Mouse (Mus musculus) liver, adult 2 months (tissue): Measurements from ENCODE around the gene Slc35a3. TPM values are rescaled to one million over a fixed set of nuclear protein-coding genes. Genes with fewer than 3 reads are reported as not detected.
"Not testable (repeated sequence)": the region's sequence is repeated elsewhere in the genome, so short reads cannot be mapped to it uniquely, and the experiment has no call there.

Experiments used
- DNase-seq: peaks from one replicate; pipeline ENCODE4 v3.0.0-alpha.2; 2011; ENCODE audit warnings: low read depth, low spot score; ENCODE audit errors: extremely low read depth
- H3K27ac ChIP-seq: fragments of 200-500 bp; replicated peaks from 2 replicates; pipeline ENCODE4 v1.5.1; 2012; ENCODE audit warnings: low read depth, mild to moderate bottlenecking, control low read depth, inconsistent platforms, low read length; ENCODE audit not compliant: insufficient read depth
- H3K27me3 ChIP-seq: fragments of 200-500 bp; 2 replicates; pipeline ENCODE4 v1.6.1; 2012; ENCODE audit warnings: mild to moderate bottlenecking, moderate library complexity, low read length, inconsistent platforms; ENCODE audit not compliant: control insufficient read depth, insufficient read depth
- H3K36me3 ChIP-seq: fragments of 200-500 bp; 2 replicates; pipeline ENCODE4 v1.6.1; 2012; ENCODE audit warnings: low read length, inconsistent platforms; ENCODE audit not compliant: control insufficient read depth, insufficient read depth
- H3K4me1 ChIP-seq: fragments of 200-500 bp; 2 replicates; pipeline ENCODE4 v1.6.1; 2011; ENCODE audit warnings: low read length; ENCODE audit not compliant: control insufficient read depth, insufficient read depth
- H3K4me3 ChIP-seq: fragments of 200-500 bp; 2 replicates; pipeline ENCODE4 v1.5.1; 2011; ENCODE audit warnings: low read depth, mild to moderate bottlenecking, control low read depth, low read length, moderate library complexity; ENCODE audit not compliant: insufficient read depth
- H3K79me2 ChIP-seq: fragments of 200-500 bp; 2 replicates; pipeline ENCODE4 v1.6.1; 2012; ENCODE audit warnings: inconsistent platforms, mild to moderate bottlenecking, low read length, moderate library complexity; ENCODE audit not compliant: control insufficient read depth, insufficient read depth
- H3K9ac ChIP-seq: fragments of 200-500 bp; 2 replicates; pipeline ENCODE4 v1.6.1; 2012; ENCODE audit warnings: low read depth, mild to moderate bottlenecking, control low read depth, inconsistent platforms, low read length
- CTCF ChIP-seq: fragments of 200-500 bp; IDR thresholded peaks from 2 replicates; pipeline ENCODE4 v1.5.1; 2011; ENCODE audit warnings: low read depth, low read length, control low read depth
- POLR2A ChIP-seq: fragments of 200-500 bp; IDR thresholded peaks from 2 replicates; pipeline ENCODE4 v1.6.1; 2011; ENCODE audit warnings: low read length, control low read depth; ENCODE audit not compliant: insufficient read depth; ENCODE audit errors: extremely low read depth
- WGBS: fragments of 180-500 bp; shearing (Covaris S2); methylation state at CpG from one replicate; pipeline ENCODE4 v1.1.7; 2018; 5-methylcytosine and 5-hydroxymethylcytosine counted together
- polyA plus RNA-seq: library from polyadenylated mRNA; depleted of rRNA; stranded (reverse); fragments of >200 nt; gene quantifications from 2 replicates; pipeline ENCODE4 v1.2.3, GENCODE M21; 2012; rRNA removed
- total RNA-seq: library from RNA; depleted of rRNA; stranded (reverse); fragments of >200 nt; gene quantifications from 2 replicates; pipeline ENCODE4 v1.2.3, GENCODE M21; 2014; rRNA removed

Gene Slc35a3
- total RNA-seq = 36.4 and 42.3 TPM in 2 replicates
- polyA plus RNA-seq = 7.3 and 8.0 TPM in 2 replicates

DNA sequence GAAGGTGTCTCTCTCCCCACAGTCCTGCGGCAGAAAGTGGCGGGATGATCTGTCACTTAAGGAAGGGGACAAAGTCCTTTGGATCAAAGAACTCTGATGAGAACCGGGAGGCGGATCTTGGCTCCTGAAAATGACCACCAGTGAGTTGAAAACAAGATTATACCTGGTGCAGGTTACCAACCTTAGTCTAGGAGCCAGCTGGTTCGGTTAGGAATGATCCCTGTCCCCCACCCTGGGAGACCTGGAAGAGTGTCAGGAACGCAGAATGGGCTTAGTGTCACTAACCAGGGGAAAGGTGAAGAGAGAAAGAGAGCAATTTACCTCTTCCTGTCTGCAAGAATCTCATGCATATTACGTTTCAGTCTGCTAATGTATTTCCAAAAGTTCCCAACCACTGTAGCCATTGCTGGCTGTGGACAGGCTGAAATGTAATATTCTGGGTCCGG is at the start of gene Slc35a3:
Gene Slc35a3 (minus strand): TSS at position 396 of the 446 bp plus-strand sequence.
- H3K4me3 ChIP-seq = peak within 1 kb of the TSS; percentile 79
- no peaks in the 10 kb centered on the region for H3K36me3 ChIP-seq
- 1% methylated on average over 8 of the region's 8 CpGs for WGBS
- peak; percentile 89 for DNase-seq
- peaks cover 15% of the 10 kb centered on the region; the same call in 1 of the 2 replicates for H3K79me2 ChIP-seq
- no peaks in the 10 kb centered on the region for H3K27me3 ChIP-seq
- H3K9ac ChIP-seq = peak within 1 kb of the TSS; percentile 95
- no peak for TF ChIP-seq POLR2A
- no peak for TF ChIP-seq CTCF
- peaks cover 11% of the 10 kb centered on the region for H3K4me1 ChIP-seq
- H3K27ac ChIP-seq = peak within 1 kb of the TSS; percentile 96

DNA sequence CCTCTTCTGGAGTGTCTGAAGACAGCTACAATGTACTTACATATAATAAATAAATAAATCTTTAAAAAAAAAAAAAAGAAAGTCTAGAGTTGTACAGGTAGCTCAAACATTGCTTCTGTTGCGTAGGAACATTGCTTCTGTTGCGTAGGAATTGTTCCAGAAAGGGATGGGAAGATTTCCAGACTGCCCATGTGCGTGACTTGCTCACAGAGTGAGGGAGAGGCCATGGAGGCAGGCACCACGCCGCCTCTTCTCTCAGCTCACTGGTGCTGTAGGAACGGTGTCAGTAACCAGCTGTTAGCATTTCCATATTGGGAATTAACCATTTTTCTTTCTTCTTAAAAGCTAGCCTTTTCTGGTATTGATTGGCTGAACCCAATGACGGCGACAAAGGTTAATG is 40.2 kb upstream of the Slc35a3 start:
- Histone ChIP-seq H3K27me3 (no peaks in the 10 kb centered on the region), H3K4me3 (no peak overlapping the region), H3K9ac (no peak overlapping the region), H3K79me2 (no peaks in the 10 kb centered on the region), H3K27ac (no peak overlapping the region), H3K4me1 (peaks cover 2% of the 10 kb centered on the region; the same call in 1 of the 2 replicates), H3K36me3 (peaks cover 25% of the 10 kb centered on the region)
- peak; percentile 77 for DNase-seq
- TF ChIP-seq CTCF (no peak), POLR2A (no peak)
- 28% methylated on average over 8 of the region's 8 CpGs for WGBS

DNA sequence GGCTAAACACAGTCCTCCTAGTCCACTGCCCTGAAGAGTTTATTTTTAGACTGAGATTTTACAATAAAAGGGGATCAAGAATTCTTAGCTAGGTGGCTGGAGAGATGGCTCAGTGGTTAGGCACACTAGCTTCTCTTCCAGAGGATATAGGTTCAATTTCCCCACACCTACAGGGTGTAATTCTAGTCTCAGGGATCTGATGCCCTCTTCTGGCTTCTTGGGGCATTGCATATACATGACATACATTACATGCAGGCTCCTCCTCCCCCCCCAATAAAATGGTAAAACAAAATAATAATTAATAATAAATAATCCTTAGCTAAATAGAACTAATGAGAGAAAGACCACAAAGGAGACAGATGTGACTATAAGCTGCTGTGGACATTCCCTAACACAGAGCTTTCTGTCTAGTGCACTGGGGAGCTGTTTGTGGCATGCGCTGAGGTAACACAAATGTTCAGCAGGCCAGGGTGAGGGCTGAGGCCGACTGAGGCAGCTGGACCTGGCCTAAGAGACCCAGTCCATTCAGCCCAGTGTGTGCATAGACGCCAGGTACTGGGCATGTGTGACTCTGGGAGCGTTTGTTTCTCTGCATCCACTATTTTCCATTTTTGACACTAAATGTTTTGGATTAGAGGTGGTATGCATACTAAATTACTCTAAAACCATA is 38.7 kb upstream of the Slc35a3 start:
- Histone ChIP-seq H3K36me3 (peaks cover 19% of the 10 kb centered on the region; the same call in 1 of the 2 replicates), H3K27me3 (no peaks in the 10 kb centered on the region), H3K4me3 (no peak overlapping the region), H3K4me1 (peaks cover 2% of the 10 kb centered on the region; the same call in 1 of the 2 replicates), H3K79me2 (no peaks in the 10 kb centered on the region), H3K27ac (no peak overlapping the region), H3K9ac (no peak overlapping the region)
- DNase-seq = peak; percentile 22
- WGBS = 85% methylated on average over 4 of the region's 4 CpGs
- no peak for TF ChIP-seq POLR2A
- TF ChIP-seq CTCF = peak; percentile 38

DNA sequence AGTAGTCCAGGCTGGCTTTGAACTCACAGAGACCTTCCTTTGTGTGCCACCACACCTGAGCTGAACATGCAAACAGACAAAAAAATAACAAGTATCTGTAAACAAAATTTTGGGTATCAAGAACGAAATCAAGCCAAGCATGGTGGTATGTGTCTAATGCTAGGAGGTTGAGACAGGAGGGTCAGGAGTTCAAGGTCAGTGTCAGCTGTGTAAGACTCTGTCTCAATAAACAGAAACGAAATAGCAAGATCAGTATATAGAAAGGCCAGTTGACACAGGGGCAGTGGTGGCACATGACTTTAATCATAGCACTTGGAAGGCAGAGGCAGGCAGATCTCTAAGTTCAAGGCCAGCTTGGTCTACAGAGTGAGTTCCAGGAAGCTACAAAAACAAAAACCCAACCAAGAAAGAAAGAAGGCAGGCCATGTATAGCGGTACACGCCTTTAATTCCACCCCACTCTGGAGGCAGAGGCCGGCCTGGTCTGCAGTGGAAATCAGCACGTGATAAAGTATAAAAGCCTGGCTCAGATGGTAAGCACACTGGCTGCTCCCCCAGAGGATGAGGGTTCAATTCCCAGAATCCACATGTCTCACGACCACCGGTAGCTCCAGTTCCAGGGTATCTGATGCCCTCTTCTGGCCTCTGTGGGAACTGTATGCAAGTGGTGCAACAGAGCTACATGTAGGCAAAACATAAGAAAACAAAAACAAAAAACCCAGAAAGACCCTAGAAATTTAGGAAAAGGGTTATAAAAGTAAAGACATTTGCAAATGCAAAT is 36.0 kb upstream of the Slc35a3 start:
- H3K36me3 ChIP-seq = peaks cover 20% of the 10 kb centered on the region
- no peak overlapping the region for H3K9ac ChIP-seq
- DNase-seq = no peak
- no peak overlapping the region for H3K27ac ChIP-seq
- peaks cover 2% of the 10 kb centered on the region; the same call in 1 of the 2 replicates for H3K4me1 ChIP-seq
- no peaks in the 10 kb centered on the region for H3K27me3 ChIP-seq
- no peaks in the 10 kb centered on the region for H3K79me2 ChIP-seq
- no peak overlapping the region for H3K4me3 ChIP-seq
- TF ChIP-seq POLR2A (no peak), CTCF (peak; percentile 59)
- 64% methylated on average over 8 of the region's 8 CpGs for WGBS

DNA sequence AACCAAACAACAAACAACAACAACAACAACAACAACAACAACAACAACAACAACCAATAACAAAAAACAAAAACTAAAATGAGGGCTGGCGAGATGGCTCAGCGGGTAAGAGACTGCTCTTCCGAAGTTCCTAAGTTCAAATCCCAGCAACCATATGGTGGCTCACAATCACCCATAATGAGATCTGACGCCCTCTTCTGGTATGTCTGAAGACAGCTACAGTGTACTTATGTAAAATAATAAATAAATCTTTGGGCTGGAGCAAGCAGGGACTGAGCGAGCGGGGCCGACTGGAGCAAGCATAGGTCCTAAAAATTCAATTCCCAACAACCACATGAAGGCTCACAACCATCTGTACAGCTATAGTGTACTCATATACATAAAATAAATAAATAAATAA is 35.0 kb upstream of the Slc35a3 start:
- not testable (repeated sequence) for H3K4me3 ChIP-seq, H3K4me1 ChIP-seq, H3K79me2 ChIP-seq, H3K27ac ChIP-seq, H3K9ac ChIP-seq, H3K27me3 ChIP-seq, DNase-seq
- 93% methylated on average over 7 of the region's 7 CpGs for WGBS
- peaks cover 28% of the 10 kb centered on the region for H3K36me3 ChIP-seq

DNA sequence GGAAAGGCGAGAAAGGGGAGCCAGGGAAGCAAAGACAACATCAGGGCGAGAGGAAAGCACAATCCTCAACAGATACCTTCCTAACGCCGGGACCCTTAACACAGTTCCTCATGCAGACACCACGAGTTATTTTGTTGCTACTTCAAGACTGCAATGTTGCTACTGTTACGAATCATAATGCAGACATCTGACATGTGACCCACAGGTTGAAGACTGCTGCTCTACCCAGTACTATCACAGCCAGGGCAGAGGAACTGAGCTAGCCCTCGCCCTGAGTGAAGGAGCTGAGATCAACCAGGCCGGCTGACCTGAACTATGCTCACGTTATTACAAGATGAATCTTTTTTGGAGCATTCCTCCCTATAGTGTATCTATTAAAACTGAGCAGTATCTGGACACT is 28.3 kb upstream of the Slc35a3 start:
- Histone ChIP-seq H3K27me3 (no peaks in the 10 kb centered on the region), H3K36me3 (peaks cover 15% of the 10 kb centered on the region), H3K9ac (no peak overlapping the region), H3K79me2 (no peaks in the 10 kb centered on the region), H3K4me1 (peaks cover 2% of the 10 kb centered on the region; the same call in 1 of the 2 replicates), H3K27ac (no peak overlapping the region), H3K4me3 (no peak overlapping the region)
- TF ChIP-seq POLR2A (no peak), CTCF (no peak)
- no peak for DNase-seq
- WGBS = 79% methylated on average over 9 of the region's 9 CpGs
